Mouse (Mus musculus): Measurements from ENCODE around the gene Tmsb15a.

Tmsb15a gene

GRCm38 (mm10) chrX:135725161-135725560 is at the start of gene Tmsb15a:
TSS of gene Tmsb15a (minus strand) at chrX:135725261.
- no peak for DNase-seq (ENCODE audit: low spot score)

DNA sequence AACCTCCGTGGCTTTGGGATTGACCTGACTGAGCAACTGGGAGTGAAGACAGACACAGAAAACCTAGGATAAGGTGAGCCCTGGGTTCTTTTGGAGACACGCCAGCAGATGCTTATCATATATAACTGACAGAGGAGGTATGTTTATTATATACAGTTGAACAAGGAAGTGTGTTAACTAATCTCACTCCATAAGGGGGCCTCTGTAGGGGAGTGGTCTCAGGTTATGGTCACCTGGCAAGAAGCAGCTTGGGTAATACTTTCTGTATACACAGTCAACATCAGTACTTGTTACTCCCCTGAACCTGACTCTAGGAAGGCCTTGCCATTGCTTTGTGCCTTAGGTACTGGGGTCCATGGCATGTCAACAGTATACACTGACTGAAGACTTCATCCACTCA is 43.5 kb upstream of the Tmsb15a start:
- DNase-seq (ENCODE audit: low spot score), result no peak

GRCm38 (mm10) chrX:135768043-135768548 is 43.0 kb upstream of the Tmsb15a start:
- no peak for DNase-seq (ENCODE audit: low spot score)

DNA sequence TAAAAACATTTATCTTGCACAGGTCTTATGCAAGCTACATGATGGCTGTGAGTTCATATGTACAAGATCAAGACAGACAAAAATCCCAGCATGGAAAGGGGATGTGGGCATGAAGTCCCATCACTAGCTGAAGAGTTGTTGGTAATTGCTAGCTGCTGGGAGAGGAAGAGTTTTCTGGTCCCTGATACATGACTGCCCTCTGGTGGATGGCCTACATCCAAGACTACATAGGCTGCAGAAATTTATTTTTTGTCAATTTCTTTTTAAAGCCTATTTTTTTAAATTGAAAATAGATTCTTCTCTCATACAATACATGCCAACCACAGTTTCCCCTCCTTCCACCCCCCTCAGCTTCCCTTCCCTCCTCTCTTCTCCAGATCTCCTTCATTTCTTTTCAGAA is 36.6 kb upstream of the Tmsb15a start:
- no peak for DNase-seq (ENCODE audit: low spot score)

- DNase-seq (ENCODE audit: low spot score), result peak; percentile 23
These were observed 27.8 kb upstream of the Tmsb15a start for GRCm38 (mm10) chrX:135752832-135753231.

- DNase-seq (ENCODE audit: low spot score), result peak; percentile 53
These were observed 20.3 kb upstream of the Tmsb15a start for GRCm38 (mm10) chrX:135745376-135745775.

GRCm38 (mm10) chrX:135743056-135743355 is 17.9 kb upstream of the Tmsb15a start:
- no peak for DNase-seq (ENCODE audit: low spot score)

DNA sequence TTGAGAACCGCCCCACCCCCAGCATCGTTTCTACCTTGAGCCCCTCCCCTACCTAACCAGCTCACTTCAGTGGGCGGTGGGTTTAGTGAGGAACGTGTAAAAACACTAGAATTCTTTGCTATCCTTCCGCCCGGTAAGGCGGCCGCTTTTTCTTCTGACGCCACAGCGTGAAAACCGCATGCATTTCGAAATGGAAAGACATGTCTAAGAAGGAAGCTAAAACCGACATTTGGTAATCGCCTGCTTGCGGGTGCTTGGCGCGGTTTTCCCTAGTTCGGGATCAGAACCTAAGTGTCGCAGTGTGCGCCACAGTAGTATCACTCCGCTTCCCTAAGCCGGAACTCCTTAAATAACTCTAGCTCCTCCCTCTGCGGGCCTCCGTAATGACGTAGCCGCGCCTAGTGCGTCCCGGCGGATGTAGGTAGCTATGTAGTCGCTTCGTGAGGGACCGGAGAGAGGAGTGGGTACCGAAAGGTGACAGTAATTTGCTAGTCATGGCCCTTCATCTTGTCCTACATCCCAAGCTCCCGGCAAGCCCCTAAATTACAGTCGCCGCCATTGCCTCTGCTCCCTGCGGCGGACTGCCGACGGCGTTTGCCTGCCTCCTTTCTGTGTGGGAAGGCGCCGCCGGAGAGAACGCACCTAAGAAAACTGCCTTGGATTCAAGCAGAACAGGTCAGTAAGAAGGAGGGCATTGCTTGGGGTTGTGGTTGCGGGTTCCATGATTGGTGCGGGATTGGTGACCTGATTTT is 17.4 kb upstream of the Tmsb15a start, which contains the start of the genes Armcx5 and Gprasp1:
TSS of gene Armcx5 (plus strand) at position 430 of the 752 bp plus-strand sequence.
TSS of gene Gprasp1 (plus strand) at position 430 of the 752 bp plus-strand sequence.
- DNase-seq (ENCODE audit: low spot score), result peak; percentile 83

DNA sequence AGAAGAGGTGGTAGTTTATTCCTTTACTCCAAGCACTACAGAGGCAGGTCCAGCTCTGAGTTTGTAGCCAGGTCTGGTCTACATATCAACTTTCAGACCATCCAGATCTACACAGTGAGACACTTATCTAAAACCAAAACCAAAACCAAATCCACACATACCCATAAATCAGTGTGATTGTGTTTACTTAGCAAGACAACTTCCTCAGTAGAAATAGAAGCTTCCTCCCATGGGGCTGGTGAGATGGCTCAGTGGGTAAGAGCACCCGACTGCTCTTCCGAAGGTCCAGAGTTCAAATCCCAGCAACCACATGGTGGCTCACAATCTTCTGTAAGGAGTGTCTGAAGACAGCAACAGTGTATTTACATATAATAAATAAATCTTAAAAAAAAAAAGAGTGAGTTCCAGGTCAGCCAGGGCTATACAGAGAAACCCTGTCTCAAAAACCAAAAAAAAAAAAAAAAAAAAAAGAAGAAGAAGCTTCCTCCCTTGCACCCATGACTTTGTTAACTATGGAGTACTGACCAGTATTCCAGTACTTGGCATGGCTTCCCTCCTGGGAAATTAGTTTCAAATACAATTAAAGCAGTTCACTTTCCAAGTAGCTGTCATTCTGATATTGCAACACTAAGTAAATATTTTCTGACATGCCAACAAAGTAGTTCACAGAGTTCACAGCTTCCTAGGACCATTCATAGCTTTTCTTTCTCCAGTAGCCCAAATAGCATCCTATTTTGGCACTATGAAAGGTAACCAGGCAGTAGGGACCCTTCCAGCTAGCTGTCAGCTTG is 13.9 kb upstream of the Tmsb15a start:
- no peak for DNase-seq (ENCODE audit: low spot score)

DNA sequence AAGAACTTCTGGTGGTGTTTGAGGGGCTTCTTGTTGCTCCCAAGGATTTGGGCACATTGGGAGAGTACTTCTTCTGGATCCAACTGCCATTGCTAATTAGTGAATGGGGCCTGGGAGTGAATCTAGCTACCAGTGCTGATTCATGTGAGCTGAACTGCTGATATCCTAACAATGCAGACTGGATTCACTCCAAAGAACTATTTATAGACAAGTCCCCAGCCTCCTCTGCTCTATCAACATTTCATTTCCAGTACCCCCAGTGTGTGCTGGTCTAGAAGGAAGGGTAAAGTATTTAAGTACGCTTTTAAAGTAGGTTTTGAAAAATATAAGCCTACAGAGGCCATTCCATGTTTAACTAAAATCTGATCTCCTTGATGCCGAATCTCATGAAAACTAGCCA is 12.2 kb downstream of the Tmsb15a start:
- no peak for DNase-seq (ENCODE audit: low spot score)

GRCm38 (mm10) chrX:135704349-135704748 is 20.7 kb downstream of the Tmsb15a start:
- no peak for DNase-seq (ENCODE audit: low spot score)

DNA sequence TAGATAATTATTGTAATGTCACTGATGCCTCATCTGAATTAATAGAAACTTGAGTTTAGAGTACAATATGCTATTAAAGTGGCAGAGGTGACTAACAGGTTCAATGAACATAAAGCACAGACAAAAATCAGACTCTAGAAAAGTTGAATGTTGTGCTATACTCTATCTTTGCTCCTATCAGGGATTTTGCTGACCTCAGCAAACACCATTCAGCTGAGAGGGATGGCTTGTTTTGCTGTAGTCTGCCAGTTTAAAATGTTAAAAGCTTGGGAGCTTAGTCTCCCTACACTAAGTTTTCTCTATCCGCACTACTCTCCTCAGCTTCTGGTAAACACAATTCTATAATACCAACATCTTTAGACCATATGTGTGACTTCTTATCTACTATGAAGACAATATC is 21.9 kb downstream of the Tmsb15a start:
- no peak for DNase-seq (ENCODE audit: low spot score)

- no peak for DNase-seq (ENCODE audit: low spot score)
These were observed 31.4 kb downstream of the Tmsb15a start, which contains the start of gene Tcp11x2 for GRCm38 (mm10) chrX:135693633-135694032. TSS of gene Tcp11x2 (minus strand) at chrX:135693790.

DNA sequence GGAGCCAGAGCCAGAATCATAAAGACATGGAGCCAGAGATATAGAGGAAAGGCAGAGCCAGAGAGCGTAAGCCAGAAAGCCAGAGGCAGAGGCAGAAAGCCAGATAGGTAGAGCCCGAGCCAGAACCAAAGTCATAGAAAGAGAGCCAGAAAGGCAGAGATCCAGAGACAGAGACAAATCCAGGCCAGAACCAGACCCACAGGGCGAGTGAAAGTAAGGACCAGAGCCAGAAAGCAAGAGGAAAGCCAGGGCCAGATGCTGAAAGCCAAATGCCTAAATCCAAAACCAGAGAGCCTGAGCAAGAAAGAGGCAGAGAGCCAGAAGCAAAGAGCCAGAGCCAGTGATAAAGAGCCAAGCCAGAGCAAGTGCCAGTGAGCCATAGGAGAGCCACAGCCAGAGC is 37.3 kb downstream of the Tmsb15a start:
- no peak for DNase-seq (ENCODE audit: low spot score)

DNA sequence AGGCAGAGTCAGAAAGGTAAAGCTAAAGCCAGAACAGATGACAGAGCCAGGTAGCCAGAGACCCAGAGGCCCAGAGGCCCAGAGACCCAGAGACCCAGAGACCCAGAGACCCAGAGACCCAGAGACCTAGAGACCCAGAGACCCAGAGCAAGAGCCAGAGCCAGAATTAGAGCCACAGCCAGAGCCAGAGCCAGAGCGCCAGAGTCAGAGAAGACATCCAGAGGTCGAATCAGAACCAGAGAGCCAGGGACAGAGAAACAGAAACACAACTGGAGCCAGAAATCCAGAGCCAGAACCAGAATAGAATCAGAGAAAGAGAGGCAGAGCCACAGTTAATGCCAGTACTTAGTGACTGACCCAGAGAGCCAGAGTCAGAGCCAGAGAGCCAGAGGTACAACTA is 43.2 kb downstream of the Tmsb15a start:
- no peak for DNase-seq (ENCODE audit: low spot score)
